Mouse (Mus musculus) urinary bladder, postnatal 0 days (tissue): Measurements from ENCODE around the gene Gdpd1. TPM values are rescaled to one million over a fixed set of nuclear protein-coding genes. Genes with fewer than 3 reads are reported as not detected.

Source experiments
- microRNA counts: library from miRNA; unstranded; fragments of <30 nt; microRNA quantifications from one replicate; lab custom pipeline; 2016
- microRNA-seq: library from miRNA; unstranded; fragments of <30 nt; microRNA quantifications from one replicate; pipeline ENCODE4, GENCODE M21; 2016
- polyA plus RNA-seq: library from polyadenylated mRNA; unstranded; fragments of >200 nt; fragmentation: Nextera tagmentation; extraction: Ambion mirVana; gene quantifications from 2 replicates; pipeline ENCODE4 v1.2.1, GENCODE M21; 2015

The Gdpd1 gene
- 16.7 and 17.4 TPM in 2 replicates for polyA plus RNA-seq

DNA sequence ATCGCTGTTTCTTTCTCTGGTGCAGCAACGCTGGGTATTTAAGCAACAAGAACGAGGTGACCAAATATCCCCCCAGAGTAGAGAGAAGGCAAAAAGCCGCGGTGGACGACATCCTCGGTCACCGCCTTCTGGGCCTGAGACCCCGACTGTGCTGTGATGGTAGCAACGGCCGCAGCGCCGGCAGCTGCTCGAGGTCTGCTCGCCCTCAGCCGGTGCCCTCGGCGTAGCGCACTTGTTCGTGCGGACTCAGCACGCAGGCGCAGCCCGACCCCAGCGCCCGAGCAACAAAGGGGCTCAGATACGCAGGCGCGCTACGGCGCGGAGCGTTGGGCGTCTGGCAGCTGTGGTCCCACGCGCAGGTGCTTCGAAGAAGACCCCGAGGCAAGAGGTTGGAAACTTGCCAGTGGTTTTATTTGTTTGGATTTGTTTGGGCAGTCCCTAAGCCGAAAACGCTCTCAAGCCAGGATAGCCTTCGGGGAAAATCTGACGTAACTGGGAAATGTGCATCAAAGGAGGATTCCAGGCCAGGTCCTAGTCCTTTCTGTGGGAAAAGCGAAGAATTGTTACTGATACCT, at the start of gene Gdpd1:
Gene Gdpd1, minus strand, starts transcription at position 197 of the 575 bp plus-strand sequence.

GRCm38 (mm10) chr11:87108755-87109518, 35.1 kb upstream of the Gdpd1 start, which contains the start of gene Ska2:
Gene Ska2, plus strand, starts transcription at chr11:87109234.

DNA sequence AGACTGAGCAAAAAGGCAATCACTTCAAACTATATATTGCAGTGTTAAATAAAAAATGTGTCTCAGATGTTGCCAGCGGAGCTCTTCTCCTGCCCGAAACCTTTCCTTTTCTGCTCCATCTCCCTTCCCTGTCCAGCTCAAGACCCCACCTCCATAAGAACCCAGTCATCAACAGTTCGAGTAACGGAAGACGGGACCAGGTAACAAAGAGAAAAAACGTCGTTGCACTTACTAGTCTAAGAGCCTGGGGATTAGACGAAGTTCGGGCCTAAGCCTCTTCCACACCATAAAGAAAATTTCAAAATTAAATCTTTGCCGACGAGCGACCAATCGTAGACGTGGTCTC, 34.5 kb upstream of the Gdpd1 start, which contains the start of gene Prr11:
Gene Prr11, minus strand, starts transcription at position 300 of the 346 bp plus-strand sequence.

GRCm38 (mm10) chr11:87086290-87086984, 12.6 kb upstream of the Gdpd1 start, which contains the start of gene Smg8:
Gene Smg8, minus strand, starts transcription at chr11:87086774.

GRCm38 (mm10) chr11:86993041-86994037, 80.5 kb downstream of the Gdpd1 start, which contains the start of gene Ypel2:
Gene Ypel2, minus strand, starts transcription at chr11:86993707.

MicroRNAs within 50 kb of the gene (microRNA counts, 519-probe panel; counts per million panel counts)
- 4,590 counts per million, percentile 85 among the panel's probes with 10 or more counts for microRNA mmu-miR-301a (lab: Ali Mortazavi, UCI)

Small RNA genes within 50 kb of the gene (microRNA-seq; reads per million reads assigned to microRNA genes)
- 1,421 reads per million, percentile 76 among the genes with 10 or more reads in this experiment for gene Mir301

Other genes starting within 250 kb of the Gdpd1 start
- 7.0 and 7.2 TPM in 2 replicates for gene Ypel2, start 80.4 kb downstream of the Gdpd1 start, polyA plus RNA-seq
- gene Smg8, start 12.7 kb upstream of the Gdpd1 start, polyA plus RNA-seq, result 9.4 and 10.4 TPM in 2 replicates
- gene Prr11, start 34.6 kb upstream of the Gdpd1 start, polyA plus RNA-seq, result 1.3 and 2.1 TPM in 2 replicates
- 17.2 and 22.6 TPM in 2 replicates for gene Ska2, start 35.2 kb upstream of the Gdpd1 start, polyA plus RNA-seq
- gene Trim37, start 53.0 kb upstream of the Gdpd1 start, polyA plus RNA-seq, result 8.0 and 10.6 TPM in 2 replicates